Mouse (Mus musculus) kidney, postnatal 0 days (tissue): ENCODE data around the gene Tdrkh. TPM values are rescaled to one million over a fixed set of nuclear protein-coding genes. Genes with fewer than 3 reads are reported as not detected.
A peak's percentile ranks its signal among the peaks of the same experiment; 100 is the strongest.

Source experiments
- ATAC-seq: fragments of 200-750 bp; cut with Nextera tagmentation; replicated peaks from 2 replicates; pipeline ENCODE4 v1.8.0; 2017; ENCODE audit warnings: low read depth, moderate number of reproducible peaks, moderate TSS enrichment, moderate library complexity; ENCODE audit not compliant: low FRiP score
- DNase-seq: peaks from one replicate; pipeline ENCODE4 v3.0.0-alpha.2; 2016; ENCODE audit warnings: low spot score
- H3K27ac ChIP-seq: fragments of 300-500 bp; sonication (generic); 2 replicates; pipeline ENCODE4 v1.5.1; 2014; ENCODE audit warnings: mild to moderate bottlenecking
- H3K27me3 ChIP-seq: fragments of 300-500 bp; sonication (generic); 2 replicates; pipeline ENCODE4 v1.6.1; 2014; ENCODE audit warnings: low read length, mixed read lengths; ENCODE audit not compliant: insufficient read depth
- H3K36me3 ChIP-seq: fragments of 300-500 bp; sonication (generic); 2 replicates; pipeline ENCODE4 v1.6.1; 2014; ENCODE audit warnings: low read length, mixed read lengths; ENCODE audit not compliant: insufficient read depth
- H3K4me1 ChIP-seq: fragments of 300-500 bp; sonication (generic); replicated peaks from 2 replicates; pipeline ENCODE4 v1.6.1; 2014; ENCODE audit warnings: antibody characterized with exemption, low read length, mixed read lengths; ENCODE audit not compliant: insufficient read depth
- H3K4me2 ChIP-seq: fragments of 300-500 bp; sonication (generic); 2 replicates; pipeline ENCODE4 v1.6.1; 2014; ENCODE audit warnings: mild to moderate bottlenecking, low read length, moderate library complexity, mixed read lengths
- H3K4me3 ChIP-seq: fragments of 300-500 bp; sonication (generic); replicated peaks from 2 replicates; pipeline ENCODE4 v1.5.1; 2014; ENCODE audit warnings: low read depth, low read length
- H3K9ac ChIP-seq: fragments of 300-500 bp; sonication (generic); 2 replicates; pipeline ENCODE4 v1.6.1; 2014; ENCODE audit warnings: low read depth, low read length
- H3K9me3 ChIP-seq: fragments of 300-500 bp; sonication (generic); replicated peaks from 2 replicates; pipeline ENCODE4 v1.6.1; 2016; ENCODE audit warnings: low read length, inconsistent platforms, mixed read lengths
- CTCF ChIP-seq: IDR thresholded peaks from 2 replicates; pipeline ENCODE4 v1.5.1; 2016; ENCODE audit warnings: antibody characterized with exemption, low read depth, mild to moderate bottlenecking, moderate library complexity
- WGBS: fragments of 180-500 bp; shearing (Covaris S2); extraction: QIAGEN DNeasy Blood & Tissue Kit; methylation state at CpG from one replicate; pipeline ENCODE4 v1.1.7; 2014; 5-methylcytosine and 5-hydroxymethylcytosine counted together
- polyA plus RNA-seq: library from polyadenylated mRNA; unstranded; fragments of >200 nt; fragmentation: Nextera tagmentation; extraction: Ambion mirVana; gene quantifications from 2 replicates; pipeline ENCODE4 v1.2.1, GENCODE M21; 2015

The Tdrkh gene
- polyA plus RNA-seq, 1 experiment from 2014 or later, result 11.1 TPM

DNA sequence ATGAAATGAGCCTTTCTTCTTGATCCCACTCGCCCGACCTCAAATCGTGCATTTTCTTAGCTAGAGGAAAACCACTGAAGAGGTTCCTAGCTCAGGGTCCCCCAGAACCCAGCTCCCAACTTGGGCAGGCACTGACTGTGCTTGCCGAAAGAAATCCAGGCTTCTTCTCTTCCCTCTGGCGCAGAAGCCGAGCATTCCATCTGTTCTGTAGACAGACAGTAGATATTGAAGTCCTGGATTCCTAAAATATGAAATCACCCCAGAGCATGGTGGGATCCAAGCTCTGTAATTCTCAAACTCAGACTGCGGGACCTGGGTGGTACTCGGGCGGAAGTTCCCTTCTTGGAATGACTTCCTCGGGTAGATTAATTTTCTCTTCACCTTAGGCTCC, 60.0 kb downstream of the Tdrkh start:
- no peak overlapping the region for H3K4me3 ChIP-seq
- no peaks in the 10 kb centered on the region for H3K9me3 ChIP-seq
- no peak for DNase-seq
- H3K27ac ChIP-seq, result no peak overlapping the region
- TF ChIP-seq CTCF, result no peak
- no peaks in the 10 kb centered on the region for H3K4me1 ChIP-seq
- no peak for ATAC-seq
- WGBS, result 28% methylated on average over 10 of the region's 10 CpGs
- H3K36me3 ChIP-seq, result no peaks in the 10 kb centered on the region
- no peak overlapping the region for H3K9ac ChIP-seq
- H3K27me3 ChIP-seq, result no peaks in the 10 kb centered on the region
- H3K4me2 ChIP-seq, result peak overlapping the region; percentile 40; the same call in 1 of the 2 replicates

GRCm38 (mm10) chr3:94473567-94474232, 60.6 kb downstream of the Tdrkh start:
- Histone ChIP-seq H3K36me3 (no peaks in the 10 kb centered on the region), H3K4me3 (no peak overlapping the region), H3K9me3 (no peaks in the 10 kb centered on the region), H3K4me2 (no peak overlapping the region), H3K27me3 (no peaks in the 10 kb centered on the region), H3K4me1 (no peaks in the 10 kb centered on the region), H3K27ac (no peak overlapping the region), H3K9ac (no peak overlapping the region)
- WGBS, result 70% methylated on average over 5 of the region's 5 CpGs
- TF ChIP-seq CTCF, result no peak
- ATAC-seq, result no peak
- no peak for DNase-seq

DNA sequence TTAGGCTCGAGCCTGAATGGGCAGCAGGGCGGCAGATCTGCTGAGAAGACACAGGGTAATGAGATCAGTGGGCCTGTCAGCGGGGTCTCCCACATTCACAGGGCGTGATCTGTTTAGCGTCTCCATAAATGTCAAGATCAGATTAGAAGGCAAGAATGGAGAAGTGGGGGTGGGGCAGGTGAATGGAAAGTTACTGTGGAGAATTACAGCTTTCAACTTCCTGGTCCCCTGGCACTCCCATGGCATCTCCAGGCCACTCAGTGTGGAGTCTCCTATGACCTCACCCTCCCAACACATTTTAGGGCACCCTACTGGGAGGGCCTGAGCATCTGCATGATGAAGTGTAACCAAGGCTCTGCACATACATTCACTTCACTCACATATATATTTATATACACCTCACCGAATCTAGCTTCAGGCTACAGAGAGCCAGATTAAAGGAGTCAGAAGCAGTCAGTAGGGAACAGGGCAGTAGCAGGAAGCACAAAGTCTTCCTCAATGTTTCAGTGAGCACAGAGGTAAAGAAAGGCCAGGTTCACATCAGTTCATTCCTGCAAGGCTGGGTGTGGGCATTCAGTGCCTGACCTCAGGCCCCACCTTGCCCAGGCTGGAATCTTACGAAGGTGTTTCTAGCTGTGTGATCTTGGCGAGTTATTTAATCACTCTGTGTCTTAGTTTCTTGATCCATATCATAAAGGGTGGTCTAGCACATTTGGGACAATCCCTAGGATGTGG, 63.4 kb downstream of the Tdrkh start:
- WGBS, result 54% methylated on average over 8 of the region's 8 CpGs
- Histone ChIP-seq H3K9ac (no peak overlapping the region), H3K4me3 (no peak overlapping the region), H3K4me2 (no peak overlapping the region), H3K4me1 (no peaks in the 10 kb centered on the region), H3K27me3 (peaks cover 5% of the 10 kb centered on the region; the same call in 1 of the 2 replicates), H3K36me3 (no peaks in the 10 kb centered on the region), H3K9me3 (no peaks in the 10 kb centered on the region), H3K27ac (0 out of 2 replicates have a peak overlapping the region, but pooled peaks have one; percentile 2)
- TF ChIP-seq CTCF, result no peak
- ATAC-seq (0 out of 2 replicates have a peak, but pooled peaks have one; percentile 15), DNase-seq (no peak)

- ATAC-seq (no peak), DNase-seq (no peak)
- H3K4me1 ChIP-seq, result no peaks in the 10 kb centered on the region
- H3K9ac ChIP-seq, result no peak overlapping the region
- WGBS, result 64% methylated on average over 4 of the region's 4 CpGs
- no peaks in the 10 kb centered on the region for H3K9me3 ChIP-seq
- H3K4me2 ChIP-seq, result no peak overlapping the region
- TF ChIP-seq CTCF, result no peak
- no peaks in the 10 kb centered on the region for H3K36me3 ChIP-seq
- peaks cover 5% of the 10 kb centered on the region; the same call in 1 of the 2 replicates for H3K27me3 ChIP-seq
- H3K27ac ChIP-seq, result no peak overlapping the region
- no peak overlapping the region for H3K4me3 ChIP-seq
Measured at GRCm38 (mm10) chr3:94477444-94477843, 64.4 kb downstream of the Tdrkh start.

- H3K27ac ChIP-seq, result no peak within 1 kb of the TSS
- 3% methylated on average over 14 of the region's 14 CpGs for WGBS
- H3K4me3 ChIP-seq, result no peak within 1 kb of the TSS
- DNase-seq (peak; percentile 23), ATAC-seq (no peak)
- no peaks in the 10 kb centered on the region for H3K4me1 ChIP-seq
- H3K36me3 ChIP-seq, result no peaks in the 10 kb centered on the region
- H3K9ac ChIP-seq, result no peak within 1 kb of the TSS
- TF ChIP-seq CTCF, result no peak
- H3K4me2 ChIP-seq, result no peak within 1 kb of the TSS
- peaks cover 5% of the 10 kb centered on the region; the same call in 1 of the 2 replicates for H3K27me3 ChIP-seq
- H3K9me3 ChIP-seq, result no peaks in the 10 kb centered on the region
Measured at GRCm38 (mm10) chr3:94477981-94478422, 64.9 kb downstream of the Tdrkh start, which contains the start of gene Celf3. Celf3 (plus strand) TSS chr3:94478295.

DNA sequence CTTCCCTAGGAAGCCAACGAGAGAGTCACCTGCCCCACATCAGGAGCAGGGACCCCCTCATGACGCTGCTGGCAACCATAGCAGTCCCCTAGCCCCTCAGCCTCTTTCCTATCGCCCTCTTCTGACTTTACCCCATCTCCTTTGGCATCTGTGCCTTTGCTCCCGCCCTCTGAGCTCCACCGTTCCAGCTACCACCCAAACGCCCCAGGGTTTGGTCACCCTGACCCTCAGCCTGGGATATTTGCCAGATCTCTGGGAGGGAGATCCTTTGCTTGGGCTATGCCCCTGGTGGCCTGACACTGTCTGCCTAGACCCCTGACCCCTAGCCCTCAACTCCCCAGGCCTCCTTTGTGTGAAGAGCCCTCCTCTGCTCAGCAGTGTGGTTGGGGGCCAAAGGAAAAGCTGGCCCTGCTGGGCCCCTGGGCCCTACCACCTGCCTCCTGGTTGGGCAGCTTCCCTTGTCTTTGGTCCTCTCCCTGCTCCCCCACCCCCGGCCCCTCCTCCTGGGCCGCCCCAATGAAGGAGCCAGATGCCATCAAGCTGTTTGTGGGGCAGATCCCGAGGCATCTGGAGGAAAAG, 65.6 kb downstream of the Tdrkh start:
- ATAC-seq (no peak), DNase-seq (no peak)
- Histone ChIP-seq H3K4me1 (no peaks in the 10 kb centered on the region), H3K36me3 (no peaks in the 10 kb centered on the region), H3K9me3 (no peaks in the 10 kb centered on the region), H3K27ac (no peak overlapping the region), H3K9ac (no peak overlapping the region), H3K4me3 (no peak overlapping the region), H3K27me3 (peaks cover 5% of the 10 kb centered on the region; the same call in 1 of the 2 replicates), H3K4me2 (no peak overlapping the region)
- TF ChIP-seq CTCF, result no peak
- 11% methylated on average over 9 of the region's 9 CpGs for WGBS
